Mouse (Mus musculus) neural tube, embryonic 11.5 days (tissue): ENCODE data around the gene Ush1c. TPM values are rescaled to one million over a fixed set of nuclear protein-coding genes. Genes with fewer than 3 reads are reported as not detected.

Experiments
- ATAC-seq: fragments of 200-750 bp; cut with Nextera tagmentation; 2 replicates; pipeline ENCODE4 v1.8.0; 2017; ENCODE audit warnings: moderate number of reproducible peaks, mild to moderate bottlenecking, moderate TSS enrichment, moderate library complexity; ENCODE audit not compliant: insufficient read depth, low FRiP score, low TSS enrichment
- DNase-seq: peaks from one replicate; pipeline ENCODE4 v3.0.0-alpha.2; 2015; ENCODE audit warnings: low spot score
- H3K27ac ChIP-seq: fragments of 300-500 bp; sonication (generic); 2 replicates; pipeline ENCODE4 v1.5.1; 2014; ENCODE audit warnings: low read depth, mild to moderate bottlenecking, low read length
- H3K27me3 ChIP-seq: fragments of 300-500 bp; sonication (generic); 2 replicates; pipeline ENCODE4 v1.6.1; 2014; ENCODE audit warnings: mild to moderate bottlenecking, low read length, mixed read lengths; ENCODE audit not compliant: control insufficient read depth, insufficient read depth
- H3K36me3 ChIP-seq: fragments of 300-500 bp; sonication (generic); 2 replicates; pipeline ENCODE4 v1.6.1; 2014; ENCODE audit warnings: mild to moderate bottlenecking, low read length, moderate library complexity, mixed read lengths; ENCODE audit not compliant: control insufficient read depth, insufficient read depth
- H3K4me1 ChIP-seq: fragments of 300-500 bp; sonication (generic); 2 replicates; pipeline ENCODE4 v1.6.1; 2014; ENCODE audit warnings: low read length, mixed read lengths; ENCODE audit not compliant: control insufficient read depth, insufficient read depth
- H3K4me2 ChIP-seq: fragments of 300-500 bp; sonication (generic); 2 replicates; pipeline ENCODE4 v1.6.1; 2014; ENCODE audit warnings: low read depth, mild to moderate bottlenecking, moderate library complexity
- H3K4me3 ChIP-seq: fragments of 300-500 bp; sonication (generic); 2 replicates; pipeline ENCODE4 v1.5.1; 2014; ENCODE audit warnings: low read depth, low read length
- H3K9ac ChIP-seq: fragments of 300-500 bp; sonication (generic); 2 replicates; pipeline ENCODE4 v1.6.1; 2014; ENCODE audit warnings: mild to moderate bottlenecking, low read length
- H3K9me3 ChIP-seq: fragments of 300-500 bp; sonication (generic); 2 replicates; pipeline ENCODE4 v1.6.1; 2016; ENCODE audit warnings: low read length; ENCODE audit not compliant: control insufficient read depth
- WGBS: fragments of 180-500 bp; shearing (Covaris S2); extraction: QIAGEN DNeasy Blood & Tissue Kit; methylation state at CpG from one replicate; pipeline ENCODE4 v1.1.7; 2014; 5-methylcytosine and 5-hydroxymethylcytosine counted together
- polyA plus RNA-seq: library from polyadenylated mRNA; unstranded; fragments of >200 nt; fragmentation: Nextera tagmentation; extraction: Ambion mirVana; gene quantifications from 2 replicates; pipeline ENCODE4 v1.2.1, GENCODE M21; 2014

Ush1c gene
- polyA plus RNA-seq, 1 experiment from 2014 or later: 2.8 TPM

DNA sequence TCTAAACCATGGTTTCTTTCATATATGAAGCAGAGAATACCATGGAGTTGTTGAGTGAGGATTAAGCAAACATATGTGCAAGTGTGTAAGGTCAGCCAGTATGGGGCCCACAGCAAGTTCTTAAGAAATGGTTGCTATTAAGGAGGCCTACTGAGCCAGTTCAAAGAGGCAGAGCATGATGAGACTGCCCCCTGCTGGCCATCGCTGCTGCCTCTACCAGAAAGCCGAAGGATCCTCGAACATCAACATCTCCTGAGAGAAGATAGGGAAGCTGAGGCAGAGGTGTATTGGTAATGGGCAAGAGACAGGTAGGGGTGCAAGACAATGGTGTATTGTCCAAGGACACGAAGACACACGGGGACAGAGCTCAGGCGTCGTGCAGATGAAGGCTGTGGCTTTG is 12.1 kb downstream of the Ush1c start:
- no peaks in the 10 kb centered on the region for H3K4me1 ChIP-seq
- 26% methylated on average over 7 of the region's 7 CpGs for WGBS
- no peak overlapping the region for H3K9ac ChIP-seq
- ATAC-seq (no peak), DNase-seq (peak; percentile 68)
- no peaks in the 10 kb centered on the region for H3K9me3 ChIP-seq
- H3K27me3 ChIP-seq: no peaks in the 10 kb centered on the region
- no peak overlapping the region for H3K27ac ChIP-seq
- H3K4me3 ChIP-seq: no peak overlapping the region
- H3K36me3 ChIP-seq: no peaks in the 10 kb centered on the region
- no peak overlapping the region for H3K4me2 ChIP-seq

DNA sequence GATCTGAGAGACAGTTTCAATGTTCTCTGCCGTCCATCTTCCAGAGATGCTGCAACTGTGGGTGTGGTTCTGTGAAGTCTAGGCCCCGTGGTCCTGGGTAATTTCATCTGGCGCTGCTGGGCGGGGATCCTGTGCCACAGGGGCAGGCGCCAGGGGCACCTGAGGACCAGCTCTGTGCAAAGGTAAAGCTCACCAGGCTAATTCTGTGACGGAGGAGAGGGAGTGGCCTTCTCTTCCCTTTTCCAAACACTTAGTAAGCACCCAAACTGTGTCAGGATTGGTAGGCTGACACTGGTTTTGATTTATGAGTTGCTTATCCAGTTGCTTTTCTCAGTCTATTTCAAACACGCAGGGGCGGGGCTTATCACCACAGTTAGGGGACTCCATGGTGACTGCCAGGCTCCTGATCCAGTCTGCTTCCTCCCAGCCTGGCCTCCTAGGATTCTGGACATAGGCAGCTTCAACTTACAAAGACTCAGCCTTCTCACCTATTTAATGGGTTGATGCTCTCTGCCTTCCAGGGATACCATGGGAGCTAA is 17.6 kb downstream of the Ush1c start:
- Histone ChIP-seq H3K9ac (no peak overlapping the region), H3K9me3 (no peaks in the 10 kb centered on the region), H3K27ac (no peak overlapping the region), H3K4me3 (no peak overlapping the region), H3K27me3 (no peaks in the 10 kb centered on the region), H3K36me3 (no peaks in the 10 kb centered on the region), H3K4me2 (no peak overlapping the region), H3K4me1 (no peaks in the 10 kb centered on the region)
- 71% methylated on average over 8 of the region's 8 CpGs for WGBS
- no peak for DNase-seq
- no peak for ATAC-seq

GRCm38 (mm10) chr7:46218415-46218814 is 19.9 kb downstream of the Ush1c start:
- H3K4me2 ChIP-seq: no peak overlapping the region
- no peaks in the 10 kb centered on the region for H3K4me1 ChIP-seq
- H3K4me3 ChIP-seq: no peak overlapping the region
- DNase-seq: peak; percentile 58
- H3K9ac ChIP-seq: no peak overlapping the region
- no peaks in the 10 kb centered on the region for H3K27me3 ChIP-seq
- H3K27ac ChIP-seq: no peak overlapping the region
- WGBS: 7% methylated on average over 11 of the region's 11 CpGs
- H3K9me3 ChIP-seq: no peaks in the 10 kb centered on the region
- H3K36me3 ChIP-seq: no peaks in the 10 kb centered on the region
- ATAC-seq: peak; percentile 68; the same call in 1 of the 2 replicates

DNA sequence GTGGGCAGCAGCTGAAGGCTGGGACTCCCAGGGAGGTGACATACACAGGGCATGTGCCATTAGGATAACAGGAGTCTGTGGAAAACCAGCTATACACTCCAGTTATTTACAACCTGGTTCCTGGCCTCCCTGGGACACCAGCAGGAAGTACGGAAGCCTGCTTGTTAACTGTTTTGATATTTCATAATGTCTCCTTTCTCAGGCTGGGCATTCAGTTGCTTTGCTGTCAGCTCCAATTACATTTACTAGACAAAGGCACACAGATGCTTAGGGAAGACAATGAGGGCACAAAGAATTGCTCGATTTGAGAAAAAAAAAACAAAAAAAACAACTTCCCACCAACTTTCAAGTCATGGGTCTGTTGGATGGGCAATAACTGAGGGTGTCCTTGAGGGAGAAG is 21.8 kb downstream of the Ush1c start:
- no peak overlapping the region for H3K4me2 ChIP-seq
- no peak overlapping the region for H3K4me3 ChIP-seq
- DNase-seq (no peak), ATAC-seq (no peak)
- H3K4me1 ChIP-seq: no peaks in the 10 kb centered on the region
- H3K9me3 ChIP-seq: no peaks in the 10 kb centered on the region
- H3K9ac ChIP-seq: no peak overlapping the region
- WGBS: 71% methylated on average over 2 of the region's 2 CpGs
- no peaks in the 10 kb centered on the region for H3K27me3 ChIP-seq
- no peaks in the 10 kb centered on the region for H3K36me3 ChIP-seq
- no peak overlapping the region for H3K27ac ChIP-seq

DNA sequence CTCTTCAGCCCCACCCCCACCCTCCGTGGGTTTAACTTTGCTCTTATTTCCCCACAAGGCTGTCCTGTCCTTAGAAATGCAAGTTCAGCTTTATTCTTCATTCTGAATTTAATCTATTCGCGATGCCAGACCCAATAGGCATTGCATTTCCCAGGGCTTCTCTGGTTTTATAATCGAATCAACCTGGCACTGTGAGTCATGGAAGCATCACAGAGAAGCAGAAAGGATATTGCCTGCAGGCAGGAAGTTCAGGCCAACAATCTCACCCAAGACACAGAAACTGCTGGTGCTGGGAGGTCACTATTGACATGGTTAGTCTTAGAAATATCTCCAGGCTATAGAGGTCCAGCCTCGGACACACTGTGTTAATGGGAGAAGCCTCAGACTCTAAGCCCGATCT is 28.0 kb downstream of the Ush1c start:
- Histone ChIP-seq H3K9ac (no peak overlapping the region), H3K4me3 (no peak overlapping the region), H3K9me3 (no peaks in the 10 kb centered on the region), H3K4me1 (no peaks in the 10 kb centered on the region), H3K4me2 (no peak overlapping the region), H3K36me3 (no peaks in the 10 kb centered on the region), H3K27me3 (no peaks in the 10 kb centered on the region), H3K27ac (no peak overlapping the region)
- DNase-seq (no peak), ATAC-seq (no peak)
- WGBS: 92% methylated on average over 6 of the region's 6 CpGs

DNA sequence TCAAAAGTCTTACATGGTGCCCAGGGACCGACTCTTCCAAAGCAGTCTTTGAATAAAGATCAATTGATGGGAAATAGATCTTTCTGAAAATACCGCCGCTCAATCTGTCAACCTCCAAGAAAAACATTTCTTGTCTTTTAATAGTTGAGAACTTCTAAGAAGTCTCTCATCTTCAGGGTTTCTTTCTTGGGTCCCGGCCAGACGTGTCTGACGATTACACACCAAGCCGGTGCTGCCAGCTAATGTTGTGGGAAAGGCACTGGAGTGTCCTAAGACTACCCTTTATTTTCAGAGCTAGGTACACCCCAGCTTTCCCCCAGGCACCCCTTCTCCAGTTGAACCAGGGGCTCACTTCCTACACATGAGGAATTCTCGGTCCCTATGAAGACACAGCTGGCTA is 30.2 kb downstream of the Ush1c start:
- no peak overlapping the region for H3K9ac ChIP-seq
- no peaks in the 10 kb centered on the region for H3K4me1 ChIP-seq
- ATAC-seq: no peak
- no peak overlapping the region for H3K4me3 ChIP-seq
- no peak for DNase-seq
- no peaks in the 10 kb centered on the region for H3K36me3 ChIP-seq
- no peaks in the 10 kb centered on the region for H3K9me3 ChIP-seq
- WGBS: 96% methylated on average over 8 of the region's 8 CpGs
- no peaks in the 10 kb centered on the region for H3K27me3 ChIP-seq
- no peak overlapping the region for H3K27ac ChIP-seq
- H3K4me2 ChIP-seq: no peak overlapping the region

GRCm38 (mm10) chr7:46204775-46205174 is 33.5 kb downstream of the Ush1c start:
- H3K9ac ChIP-seq: no peak overlapping the region
- WGBS: 82% methylated on average over 6 of the region's 6 CpGs
- no peak for ATAC-seq

DNA sequence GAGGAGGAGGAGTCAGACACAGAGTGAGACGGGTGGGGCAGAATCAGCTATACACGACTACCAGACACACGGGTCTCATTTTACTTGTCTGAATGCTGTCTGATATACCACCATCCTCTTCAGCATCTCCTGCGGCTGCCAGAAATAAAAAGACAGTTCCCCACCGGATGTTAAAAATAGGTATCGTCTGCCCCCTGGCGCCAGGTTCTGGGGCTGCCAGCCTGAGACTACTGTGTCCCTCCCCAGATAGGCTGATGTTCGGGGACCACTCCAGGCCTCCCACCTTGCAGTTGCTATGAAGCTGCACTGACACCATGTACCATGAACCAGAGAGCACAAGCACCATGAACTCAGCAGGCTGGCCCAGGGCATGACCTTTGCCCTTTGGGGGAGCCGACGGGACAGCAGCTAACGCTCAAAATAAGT is 34.2 kb downstream of the Ush1c start:
- no peak overlapping the region for H3K4me3 ChIP-seq
- no peak overlapping the region for H3K9ac ChIP-seq
- DNase-seq (peak; percentile 56), ATAC-seq (no peak)
- no peaks in the 10 kb centered on the region for H3K4me1 ChIP-seq
- H3K4me2 ChIP-seq: no peak overlapping the region
- H3K36me3 ChIP-seq: no peaks in the 10 kb centered on the region
- no peaks in the 10 kb centered on the region for H3K9me3 ChIP-seq
- WGBS: 49% methylated on average over 11 of the region's 11 CpGs
- H3K27ac ChIP-seq: no peak overlapping the region
- H3K27me3 ChIP-seq: no peaks in the 10 kb centered on the region

More at GRCm38 (mm10) chr7:46204775-46205174, 33.5 kb downstream of the Ush1c start:
- Histone ChIP-seq H3K36me3 (no peaks in the 10 kb centered on the region), H3K4me2 (no peak overlapping the region), H3K27me3 (no peaks in the 10 kb centered on the region), H3K4me1 (no peaks in the 10 kb centered on the region), H3K4me3 (no peak overlapping the region), H3K27ac (no peak overlapping the region), H3K9me3 (no peaks in the 10 kb centered on the region)
- no peak for DNase-seq

GRCm38 (mm10) chr7:46201649-46202048 is 36.7 kb downstream of the Ush1c start:
- WGBS: 11% methylated on average over 14 of the region's 14 CpGs
- DNase-seq (peak; percentile 70), ATAC-seq (peak; percentile 55; the same call in 1 of the 2 replicates)
- no peaks in the 10 kb centered on the region for H3K27me3 ChIP-seq
- H3K9me3 ChIP-seq: no peaks in the 10 kb centered on the region
- H3K27ac ChIP-seq: no peak overlapping the region
- no peak overlapping the region for H3K4me3 ChIP-seq
- peak overlapping the region; percentile 30 for H3K9ac ChIP-seq
- no peak overlapping the region for H3K4me2 ChIP-seq
- H3K36me3 ChIP-seq: no peaks in the 10 kb centered on the region
- H3K4me1 ChIP-seq: no peaks in the 10 kb centered on the region
